Mouse (Mus musculus): Measurements from ENCODE around the gene Ap5z1. TPM values are rescaled to one million over a fixed set of nuclear protein-coding genes. Genes with fewer than 3 reads are reported as not detected.

Gene Ap5z1
- total and polyA plus RNA-seq, 3 experiments: 11.5 to 37.7 (median 14.1) TPM

DNA sequence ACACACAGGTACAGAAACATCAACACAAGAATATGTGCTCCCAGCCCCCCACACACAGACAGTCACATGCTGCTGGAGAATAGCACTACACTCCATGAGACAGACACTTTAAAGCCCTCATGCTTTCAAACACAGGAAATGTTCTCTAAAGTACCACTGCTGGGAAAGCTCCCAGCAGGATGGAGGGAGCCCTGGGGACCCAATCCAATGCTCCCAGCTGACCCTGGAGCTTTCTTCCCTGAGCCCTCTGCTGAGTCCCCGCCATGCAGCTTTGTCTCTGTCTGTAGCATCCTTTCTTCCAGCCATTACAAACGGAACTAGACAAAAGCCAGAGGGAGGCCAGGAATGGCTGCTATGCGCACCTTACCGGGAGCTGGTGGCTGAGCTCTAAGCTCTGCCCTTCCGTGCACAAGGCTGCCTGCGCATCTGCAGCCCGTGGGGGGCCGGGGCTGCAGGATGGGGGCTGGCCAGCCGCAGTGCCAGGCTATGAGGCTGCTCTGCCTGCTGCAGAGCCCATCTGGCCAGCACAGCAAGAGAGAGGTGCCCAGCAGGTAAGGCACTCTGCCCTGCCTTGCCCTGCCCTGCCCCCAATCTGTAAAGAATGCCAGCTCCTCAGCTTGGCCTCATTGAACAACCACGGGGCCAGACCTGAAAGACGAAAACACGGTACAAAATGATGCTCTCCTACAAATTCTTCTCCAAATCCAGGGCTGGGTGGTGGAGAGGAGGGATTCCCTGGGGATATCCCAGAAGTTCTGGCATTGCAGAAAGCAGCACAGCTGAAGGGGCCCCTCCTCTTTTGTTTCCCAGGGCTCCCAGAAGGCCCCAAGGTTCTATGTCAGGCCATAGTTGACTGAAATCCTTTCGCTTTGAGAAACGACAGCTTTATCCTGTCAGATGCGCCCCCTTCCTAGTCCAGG lies 45.7 kb downstream of the Ap5z1 start:
- Histone ChIP-seq H3K36me3 (replicated peaks) (no peaks in the 10 kb centered on the region), H3K4me3 (ENCODE audit: low read depth, low read length) (no peak overlapping the region), H3K4me1 (ENCODE audit: insufficient read depth, low read depth, low read length) (no peaks in the 10 kb centered on the region), H3K27me3 (ENCODE audit: insufficient read depth, low read length) (peaks cover 45% of the 10 kb centered on the region), H3K9me3 (replicated peaks) (no peaks in the 10 kb centered on the region)
- no peak for ATAC-seq (ENCODE audit: extremely low read depth, insufficient number of reproducible peaks, low FRiP score, poor library complexity, severe bottlenecking)
- TF ChIP-seq GATA1 (IDR thresholded peaks at IDR 0.05; ENCODE audit: borderline replicate concordance, low read length): no peak
- no peak for TF ChIP-seq CTCF (IDR thresholded peaks at IDR 0.05; ENCODE audit: low read depth, low read length)
- no peak for TF ChIP-seq GATA2 (IDR thresholded peaks at IDR 0.05; ENCODE audit: borderline replicate concordance, low read depth, low read length)
- no peak for TF ChIP-seq POLR2AphosphoS5 (IDR thresholded peaks at IDR 0.05; ENCODE audit: insufficient replicate concordance, low read depth, low read length)
- no peak for TF ChIP-seq TAL1 (conservative IDR thresholded peaks at IDR 0.05; ENCODE audit: low read depth, low read length)
- DNase-seq (ENCODE audit: low spot score): no peak

DNA sequence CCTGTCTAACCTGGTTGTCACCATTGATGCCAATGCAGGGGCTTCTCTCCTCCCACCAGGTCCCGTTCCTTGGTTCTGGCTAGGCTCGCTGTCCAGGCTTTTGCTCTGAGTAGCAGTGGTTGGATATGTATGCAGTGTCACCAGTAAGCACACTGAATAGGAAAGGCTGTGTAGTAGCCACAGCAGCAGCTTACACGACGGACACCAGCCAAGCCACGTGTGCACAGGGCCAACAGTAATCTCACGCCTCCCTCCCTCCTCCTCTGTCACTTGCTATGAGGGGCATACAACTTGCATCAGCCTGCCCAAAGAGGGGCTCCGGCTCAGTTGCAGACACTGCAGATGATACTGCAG lies 46.3 kb downstream of the Ap5z1 start:
- TF ChIP-seq TAL1 (conservative IDR thresholded peaks at IDR 0.05; ENCODE audit: low read depth, low read length) (no peak), GATA1 (IDR thresholded peaks at IDR 0.05; ENCODE audit: borderline replicate concordance, low read length) (no peak), GATA2 (IDR thresholded peaks at IDR 0.05; ENCODE audit: borderline replicate concordance, low read depth, low read length) (no peak), CTCF (IDR thresholded peaks at IDR 0.05; ENCODE audit: low read depth, low read length) (no peak), POLR2AphosphoS5 (IDR thresholded peaks at IDR 0.05; ENCODE audit: insufficient replicate concordance, low read depth, low read length) (no peak)
- Histone ChIP-seq H3K9me3 (replicated peaks) (no peaks in the 10 kb centered on the region), H3K27me3 (ENCODE audit: insufficient read depth, low read length) (peaks cover 48% of the 10 kb centered on the region), H3K36me3 (replicated peaks) (no peaks in the 10 kb centered on the region), H3K4me3 (ENCODE audit: low read depth, low read length) (no peak overlapping the region), H3K4me1 (ENCODE audit: insufficient read depth, low read depth, low read length) (no peaks in the 10 kb centered on the region)
- DNase-seq (ENCODE audit: low spot score): no peak
- no peak for ATAC-seq (ENCODE audit: extremely low read depth, insufficient number of reproducible peaks, low FRiP score, poor library complexity, severe bottlenecking)

DNA sequence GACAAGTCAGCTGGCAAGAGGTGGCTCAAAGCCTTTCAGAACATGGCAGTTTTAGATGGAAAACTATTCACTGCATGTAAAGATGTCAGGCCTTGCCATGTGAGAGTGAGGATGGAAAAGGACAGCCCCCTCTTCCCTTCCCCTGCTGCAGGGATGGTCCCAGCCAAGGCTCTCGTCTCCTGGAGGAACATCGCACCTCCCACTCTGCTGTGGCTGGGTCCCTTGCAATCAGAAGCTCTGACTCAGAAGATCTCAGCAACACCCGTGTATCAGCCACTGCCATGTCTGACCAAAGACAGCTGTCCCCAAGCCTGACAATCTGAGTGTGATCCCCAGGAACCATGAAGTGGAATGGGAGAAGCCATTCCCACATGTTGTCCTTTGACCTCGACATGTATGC lies 48.4 kb downstream of the Ap5z1 start:
- H3K27me3 ChIP-seq (ENCODE audit: insufficient read depth, low read length): peaks cover 40% of the 10 kb centered on the region
- H3K36me3 ChIP-seq (replicated peaks): no peaks in the 10 kb centered on the region
- TF ChIP-seq GATA2 (IDR thresholded peaks at IDR 0.05; ENCODE audit: borderline replicate concordance, low read depth, low read length) (no peak), GATA1 (IDR thresholded peaks at IDR 0.05; ENCODE audit: borderline replicate concordance, low read length) (no peak), POLR2AphosphoS5 (IDR thresholded peaks at IDR 0.05; ENCODE audit: insufficient replicate concordance, low read depth, low read length) (no peak), CTCF (IDR thresholded peaks at IDR 0.05; ENCODE audit: low read depth, low read length) (no peak), TAL1 (conservative IDR thresholded peaks at IDR 0.05; ENCODE audit: low read depth, low read length) (no peak)
- no peak overlapping the region for H3K4me3 ChIP-seq (ENCODE audit: low read depth, low read length)
- no peaks in the 10 kb centered on the region for H3K9me3 ChIP-seq (replicated peaks)
- ATAC-seq (ENCODE audit: extremely low read depth, insufficient number of reproducible peaks, low FRiP score, poor library complexity, severe bottlenecking) (no peak), DNase-seq (ENCODE audit: low spot score) (no peak)
- no peaks in the 10 kb centered on the region for H3K4me1 ChIP-seq (ENCODE audit: insufficient read depth, low read depth, low read length)

DNA sequence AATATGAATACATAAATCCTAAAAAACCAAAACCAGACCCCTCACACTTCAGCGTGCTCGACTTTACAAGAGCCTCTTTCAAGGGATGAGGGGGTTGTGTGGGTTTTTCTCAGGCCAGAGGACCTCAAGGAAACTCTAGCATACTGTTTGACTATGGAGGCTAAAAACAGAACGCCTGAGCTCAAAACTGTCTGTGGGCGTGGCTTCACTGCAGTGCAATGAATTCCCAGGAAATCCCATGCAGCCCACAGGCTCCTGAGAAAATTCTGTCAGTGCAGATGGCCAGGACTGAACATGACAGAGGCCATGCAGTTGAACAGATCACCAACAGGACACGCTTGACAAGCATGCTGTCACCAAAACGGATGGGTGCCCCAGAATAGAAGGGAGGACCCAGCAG lies 55.2 kb downstream of the Ap5z1 start:
- peaks cover 21% of the 10 kb centered on the region; the same call in 1 of the 2 replicates for H3K27me3 ChIP-seq (ENCODE audit: insufficient read depth, low read length)
- no peak for DNase-seq (ENCODE audit: low spot score)
- peaks cover 12% of the 10 kb centered on the region; the same call in 1 of the 2 replicates for H3K4me1 ChIP-seq (ENCODE audit: insufficient read depth, low read depth, low read length)
- H3K9me3 ChIP-seq (replicated peaks): no peaks in the 10 kb centered on the region
- H3K36me3 ChIP-seq (replicated peaks): no peaks in the 10 kb centered on the region
- no peak overlapping the region for H3K4me3 ChIP-seq (ENCODE audit: low read depth, low read length)
- no peak for ATAC-seq (ENCODE audit: extremely low read depth, insufficient number of reproducible peaks, low FRiP score, poor library complexity, severe bottlenecking)
- no peak for TF ChIP-seq POLR2AphosphoS5 (IDR thresholded peaks at IDR 0.05; ENCODE audit: insufficient replicate concordance, low read depth, low read length)
- TF ChIP-seq CTCF (IDR thresholded peaks at IDR 0.05; ENCODE audit: low read depth, low read length): no peak
- no peak for TF ChIP-seq GATA1 (IDR thresholded peaks at IDR 0.05; ENCODE audit: borderline replicate concordance, low read length)
- TF ChIP-seq TAL1 (conservative IDR thresholded peaks at IDR 0.05; ENCODE audit: low read depth, low read length): no peak
- TF ChIP-seq GATA2 (IDR thresholded peaks at IDR 0.05; ENCODE audit: borderline replicate concordance, low read depth, low read length): no peak

DNA sequence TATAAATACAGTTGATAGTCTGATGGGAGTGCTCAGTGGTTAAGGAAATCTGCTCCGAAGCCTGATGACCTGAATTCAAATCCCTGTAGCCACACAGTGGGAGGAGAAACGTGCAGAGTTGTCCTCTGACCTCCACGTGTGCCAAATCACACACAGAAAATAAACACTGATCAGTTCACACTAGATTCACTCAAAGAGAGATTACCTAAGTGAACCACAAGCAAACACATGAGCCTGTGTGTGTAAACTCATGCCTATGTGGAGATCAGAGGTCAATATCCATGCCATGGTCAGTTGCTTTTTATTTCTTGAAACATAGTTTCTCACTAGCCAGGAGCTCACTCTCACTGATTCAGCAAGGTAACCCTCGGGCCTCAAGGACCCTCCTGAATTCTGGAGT lies 56.6 kb downstream of the Ap5z1 start:
- no peak for ATAC-seq (ENCODE audit: extremely low read depth, insufficient number of reproducible peaks, low FRiP score, poor library complexity, severe bottlenecking)
- peaks cover 12% of the 10 kb centered on the region; the same call in 1 of the 2 replicates for H3K4me1 ChIP-seq (ENCODE audit: insufficient read depth, low read depth, low read length)

DNA sequence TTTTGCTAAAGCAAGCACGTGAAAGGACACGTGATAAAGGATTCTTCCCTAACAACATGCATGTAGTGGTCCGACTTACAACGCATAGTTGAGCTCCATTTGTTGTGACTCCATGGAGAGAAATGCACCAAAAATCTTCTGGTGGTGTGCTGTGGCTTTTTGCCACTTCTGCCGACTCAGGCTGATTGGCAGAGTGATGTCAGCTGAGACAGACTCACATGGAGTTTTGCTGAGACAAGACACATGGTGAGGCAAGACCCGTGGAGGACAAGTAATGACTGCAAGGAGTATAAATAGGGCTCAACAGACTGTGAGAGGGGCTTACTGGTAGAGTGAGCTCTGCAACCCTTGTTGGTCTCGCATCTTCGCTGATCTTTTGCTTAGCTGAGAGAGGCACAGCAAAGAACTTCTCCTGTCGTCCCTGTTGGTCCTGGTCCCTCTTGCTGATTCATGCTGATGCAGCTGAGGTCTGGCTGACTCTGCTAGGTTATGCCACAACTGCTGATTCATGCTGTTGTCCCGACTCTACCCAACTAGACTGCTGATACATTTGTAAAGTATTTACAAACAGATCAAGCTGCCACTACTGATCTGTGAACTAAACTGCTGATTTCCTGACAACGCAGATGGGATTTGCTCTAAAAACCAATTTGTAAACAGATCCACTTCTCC lies 57.6 kb downstream of the Ap5z1 start:
- Histone ChIP-seq H3K9me3 (replicated peaks) (no peaks in the 10 kb centered on the region), H3K4me3 (ENCODE audit: low read depth, low read length) (no peak overlapping the region), H3K4me1 (ENCODE audit: insufficient read depth, low read depth, low read length) (peaks cover 12% of the 10 kb centered on the region; the same call in 1 of the 2 replicates), H3K36me3 (replicated peaks) (no peaks in the 10 kb centered on the region), H3K27me3 (ENCODE audit: insufficient read depth, low read length) (peaks cover 23% of the 10 kb centered on the region)
- peak; percentile 18 for DNase-seq (ENCODE audit: low spot score)
- TF ChIP-seq POLR2AphosphoS5 (IDR thresholded peaks at IDR 0.05; ENCODE audit: insufficient replicate concordance, low read depth, low read length): no peak
- no peak for TF ChIP-seq GATA1 (IDR thresholded peaks at IDR 0.05; ENCODE audit: borderline replicate concordance, low read length)
- TF ChIP-seq CTCF (IDR thresholded peaks at IDR 0.05; ENCODE audit: low read depth, low read length): no peak
- TF ChIP-seq TAL1 (conservative IDR thresholded peaks at IDR 0.05; ENCODE audit: low read depth, low read length): no peak
- no peak for TF ChIP-seq GATA2 (IDR thresholded peaks at IDR 0.05; ENCODE audit: borderline replicate concordance, low read depth, low read length)
- ATAC-seq (ENCODE audit: extremely low read depth, insufficient number of reproducible peaks, low FRiP score, poor library complexity, severe bottlenecking): peak; percentile 80

More for the DNA sequence above, 56.6 kb downstream of the Ap5z1 start:
- Histone ChIP-seq H3K9me3 (replicated peaks) (no peaks in the 10 kb centered on the region), H3K36me3 (replicated peaks) (no peaks in the 10 kb centered on the region), H3K27me3 (ENCODE audit: insufficient read depth, low read length) (peaks cover 24% of the 10 kb centered on the region), H3K4me3 (ENCODE audit: low read depth, low read length) (no peak overlapping the region)
- no peak for DNase-seq (ENCODE audit: low spot score)
- TF ChIP-seq POLR2AphosphoS5 (IDR thresholded peaks at IDR 0.05; ENCODE audit: insufficient replicate concordance, low read depth, low read length): no peak
- no peak for TF ChIP-seq CTCF (IDR thresholded peaks at IDR 0.05; ENCODE audit: low read depth, low read length)
- no peak for TF ChIP-seq GATA1 (IDR thresholded peaks at IDR 0.05; ENCODE audit: borderline replicate concordance, low read length)
- no peak for TF ChIP-seq GATA2 (IDR thresholded peaks at IDR 0.05; ENCODE audit: borderline replicate concordance, low read depth, low read length)
- TF ChIP-seq TAL1 (conservative IDR thresholded peaks at IDR 0.05; ENCODE audit: low read depth, low read length): no peak
